Mouse (Mus musculus) splenic B cell, adult 2 months (primary cell): ENCODE data around the gene Pfas.
A peak's percentile ranks its signal among the peaks of the same experiment; 100 is the strongest.
"Not testable (repeated sequence)": the region's sequence is repeated elsewhere in the genome, so short reads cannot be mapped to it uniquely, and the experiment has no call there.

Source experiments
- DNase-seq: peaks from one replicate; pipeline ENCODE4 v3.0.0-alpha.2; 2011; ENCODE audit warnings: low read depth, low spot score
- H3K27me3 ChIP-seq: 2 replicates; pipeline ENCODE4 v1.6.1; 2012; ENCODE audit warnings: mild to moderate bottlenecking, low read length, moderate library complexity, mixed read lengths; ENCODE audit not compliant: control insufficient read depth, poor library complexity, insufficient read depth, severe bottlenecking
- H3K36me3 ChIP-seq: 2 replicates; pipeline ENCODE4 v1.6.1; 2012; ENCODE audit warnings: mild to moderate bottlenecking, low read length, moderate library complexity, mixed read lengths; ENCODE audit not compliant: control insufficient read depth, poor library complexity, insufficient read depth, severe bottlenecking

Gene Pfas

GRCm38 (mm10) chr11:69002782-69003181, 5.5 kb downstream of the Pfas start:
- H3K36me3 ChIP-seq = peaks cover 17% of the 10 kb centered on the region
- DNase-seq, H3K27me3 ChIP-seq: not testable (repeated sequence)

GRCm38 (mm10) chr11:68997080-68997479, 11.2 kb downstream of the Pfas start:
- peaks cover 27% of the 10 kb centered on the region for H3K36me3 ChIP-seq
- no peak for DNase-seq
- no peaks in the 10 kb centered on the region for H3K27me3 ChIP-seq

- no peaks in the 10 kb centered on the region for H3K27me3 ChIP-seq
- DNase-seq = peak; percentile 20
- peaks cover 14% of the 10 kb centered on the region; the same call in 1 of the 2 replicates for H3K36me3 ChIP-seq
These were observed 13.9 kb downstream of the Pfas start for GRCm38 (mm10) chr11:68994377-68994776.

GRCm38 (mm10) chr11:68993122-68993521, 15.1 kb downstream of the Pfas start:
- Histone ChIP-seq H3K36me3 (peaks cover 10% of the 10 kb centered on the region; the same call in 1 of the 2 replicates), H3K27me3 (no peaks in the 10 kb centered on the region)
- no peak for DNase-seq

GRCm38 (mm10) chr11:68988341-68988740, 19.9 kb downstream of the Pfas start:
- no peak for DNase-seq
- no peaks in the 10 kb centered on the region for H3K27me3 ChIP-seq
- H3K36me3 ChIP-seq = peaks cover 2% of the 10 kb centered on the region; the same call in 1 of the 2 replicates

- DNase-seq = no peak
- no peaks in the 10 kb centered on the region for H3K27me3 ChIP-seq
- peaks cover 2% of the 10 kb centered on the region; the same call in 1 of the 2 replicates for H3K36me3 ChIP-seq
These were observed 20.8 kb downstream of the Pfas start for GRCm38 (mm10) chr11:68987365-68987882.

- DNase-seq = peak; percentile 79
- Histone ChIP-seq H3K27me3 (no peaks in the 10 kb centered on the region), H3K36me3 (peaks cover 2% of the 10 kb centered on the region; the same call in 1 of the 2 replicates)
These were observed 25.5 kb downstream of the Pfas start for GRCm38 (mm10) chr11:68982639-68983369.

- Histone ChIP-seq H3K27me3 (no peaks in the 10 kb centered on the region), H3K36me3 (no peaks in the 10 kb centered on the region)
- no peak for DNase-seq
These were observed 27.3 kb downstream of the Pfas start for GRCm38 (mm10) chr11:68980919-68981318.

GRCm38 (mm10) chr11:68979320-68979733, 28.9 kb downstream of the Pfas start:
- Histone ChIP-seq H3K36me3 (no peaks in the 10 kb centered on the region), H3K27me3 (no peaks in the 10 kb centered on the region)
- no peak for DNase-seq

- no peak for DNase-seq
- H3K27me3 ChIP-seq = no peaks in the 10 kb centered on the region
- H3K36me3 ChIP-seq = no peaks in the 10 kb centered on the region
These were observed 32.7 kb downstream of the Pfas start for GRCm38 (mm10) chr11:68975601-68976000.

- Histone ChIP-seq H3K27me3 (no peaks in the 10 kb centered on the region), H3K36me3 (no peaks in the 10 kb centered on the region)
- no peak for DNase-seq
These were observed 33.2 kb downstream of the Pfas start, which contains the start of gene Rangrf for GRCm38 (mm10) chr11:68975085-68975484. TSS of gene Rangrf (minus strand) at chr11:68975185.

- no peaks in the 10 kb centered on the region for H3K36me3 ChIP-seq
- no peaks in the 10 kb centered on the region for H3K27me3 ChIP-seq
- DNase-seq = no peak
These were observed 34.2 kb downstream of the Pfas start for GRCm38 (mm10) chr11:68974059-68974450.

- peak; percentile 70 for DNase-seq
- H3K27me3 ChIP-seq, H3K36me3 ChIP-seq: not testable (repeated sequence)
These were observed 34.8 kb downstream of the Pfas start for GRCm38 (mm10) chr11:68973250-68974058.

- Histone ChIP-seq H3K36me3 (no peaks in the 10 kb centered on the region), H3K27me3 (no peaks in the 10 kb centered on the region)
- DNase-seq = no peak
These were observed 38.0 kb downstream of the Pfas start for GRCm38 (mm10) chr11:68970232-68970631.

GRCm38 (mm10) chr11:68968752-68969151, 39.5 kb downstream of the Pfas start:
- DNase-seq = no peak
- no peaks in the 10 kb centered on the region for H3K27me3 ChIP-seq
- no peaks in the 10 kb centered on the region for H3K36me3 ChIP-seq
